Mouse (Mus musculus) MEL (cell line): ENCODE data around the gene Zbtb20.

ENCODE experiments used
- CTCF ChIP-seq, 3 experiments: IDR thresholded peaks in 2 of 3; conservative IDR thresholded peaks in 1 of 3; 2 replicates each; pipeline ENCODE4 v1.5.1; 2011 to 2012; ENCODE audit warnings: low read length in 3 of 3, low read depth in 2 of 3, mild to moderate bottlenecking in 2 of 3, improper control_type of control experiment in 1 of 3, inconsistent platforms in 1 of 3, mixed read lengths in 1 of 3, moderate library complexity in 1 of 3; ENCODE audit not compliant: control insufficient read depth in 1 of 3, insufficient read depth in 1 of 3, poor library complexity in 1 of 3, severe bottlenecking in 1 of 3
- E2F4 ChIP-seq: IDR thresholded peaks from 2 replicates; pipeline ENCODE4 v1.6.1; 2011; ENCODE audit warnings: low read depth, low read length, improper control_type of control experiment, borderline replicate concordance
- EP300 ChIP-seq, 2 experiments: IDR thresholded peaks; 2 replicates each; pipeline ENCODE4 v1.6.1; 2011; ENCODE audit warnings: improper control_type of control experiment in 2 of 2, low read length in 2 of 2, low read depth in 1 of 2, mild to moderate bottlenecking in 1 of 2
- GATA1 ChIP-seq: IDR thresholded peaks from 2 replicates; pipeline ENCODE4 v1.6.1; 2011; ENCODE audit warnings: low read depth, low read length, improper control_type of control experiment
- JUND ChIP-seq: IDR thresholded peaks from 2 replicates; pipeline ENCODE4 v1.6.1; 2011; ENCODE audit warnings: low read depth, mild to moderate bottlenecking, improper control_type of control experiment, low read length
- MYB ChIP-seq: IDR thresholded peaks from 2 replicates; pipeline ENCODE4 v1.6.1; 2011; ENCODE audit warnings: mild to moderate bottlenecking, low read depth, low read length, improper control_type of control experiment
- NELFE ChIP-seq: IDR thresholded peaks from 2 replicates; pipeline ENCODE4 v1.6.1; 2011; ENCODE audit warnings: low read depth, low read length, improper control_type of control experiment
- POLR2A ChIP-seq, 2 experiments: IDR thresholded peaks; 2 replicates each; pipeline ENCODE4 v1.6.1; 2011 to 2012; ENCODE audit warnings: low read length in 2 of 2, mild to moderate bottlenecking in 2 of 2, control low read depth in 1 of 2, improper control_type of control experiment in 1 of 2, low read depth in 1 of 2, moderate library complexity in 1 of 2; ENCODE audit not compliant: control insufficient read depth in 1 of 2, insufficient read depth in 1 of 2, poor library complexity in 1 of 2
- POLR2AphosphoS2 ChIP-seq: IDR thresholded peaks from 2 replicates; pipeline ENCODE4 v1.6.1; 2011; ENCODE audit warnings: low read length, improper control_type of control experiment
- ZMIZ1 ChIP-seq: IDR thresholded peaks from 2 replicates; pipeline ENCODE4 v1.6.1; 2012; ENCODE audit warnings: low read depth, mild to moderate bottlenecking, inconsistent platforms, low read length, improper control_type of control experiment, moderate library complexity

DNA sequence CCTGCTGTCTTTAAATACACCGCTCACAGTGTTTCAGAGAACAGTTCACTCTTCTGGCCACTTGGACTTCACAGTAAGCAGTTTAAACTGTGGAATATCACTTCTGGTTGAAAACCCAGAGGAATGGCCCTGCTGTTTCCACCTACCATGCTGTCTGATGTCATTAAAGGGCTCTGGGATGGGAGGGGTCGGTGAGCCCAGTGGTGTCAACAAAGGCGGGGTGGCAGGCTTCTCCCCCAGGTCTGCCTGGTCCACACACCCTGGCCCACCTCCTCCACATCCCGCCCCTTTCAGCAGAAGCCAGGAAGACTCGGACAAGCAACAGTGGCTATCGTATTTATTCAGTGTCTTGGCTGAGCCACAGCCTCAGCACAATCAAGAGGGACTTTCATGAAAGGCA, 743.6 kb downstream of the Zbtb20 start:
- TF ChIP-seq JUND (no peak), MYB (no peak), NELFE (no peak), POLR2A (IDR thresholded peaks at IDR 0.05; ENCODE audit: control insufficient read depth in 1 of 2, insufficient read depth in 1 of 2, low read depth in 1 of 2, low read length in 2 of 2, poor library complexity in 1 of 2) (no peak), EP300 (IDR thresholded peaks at IDR 0.05; ENCODE audit: low read depth in 1 of 2, low read length in 2 of 2) (no peak), CTCF (IDR thresholded peaks at IDR 0.05 in 2 of 3, conservative IDR thresholded peaks at IDR 0.05 in 1 of 3; ENCODE audit: control insufficient read depth in 1 of 3, insufficient read depth in 1 of 3, low read depth in 2 of 3, low read length in 3 of 3, poor library complexity in 1 of 3, severe bottlenecking in 1 of 3) (no peak), GATA1 (no peak), E2F4 (no peak), ZMIZ1 (no peak), POLR2AphosphoS2 (no peak)
